Mouse (Mus musculus) limb, embryonic 12.5 days (tissue): Measurements from ENCODE around the gene Nostrin. TPM values are rescaled to one million over a fixed set of nuclear protein-coding genes. Genes with fewer than 3 reads are reported as not detected.

Experiments used
- ATAC-seq: fragments of 200-750 bp; cut with Nextera tagmentation; 2 replicates; pipeline ENCODE4 v1.8.0; 2017; ENCODE audit warnings: low read depth, moderate TSS enrichment; ENCODE audit not compliant: insufficient number of reproducible peaks, insufficient read depth, low FRiP score, low TSS enrichment
- H3K27ac ChIP-seq: fragments of 300-500 bp; sonication (generic); 2 replicates; pipeline ENCODE4 v1.5.1; 2016; ENCODE audit warnings: mild to moderate bottlenecking, moderate library complexity
- H3K27me3 ChIP-seq: fragments of 300-500 bp; sonication (generic); 2 replicates; pipeline ENCODE4 v1.6.1; 2016; ENCODE audit warnings: mild to moderate bottlenecking, moderate library complexity
- H3K36me3 ChIP-seq: fragments of 300-500 bp; sonication (generic); 2 replicates; pipeline ENCODE4 v1.6.1; 2016; ENCODE audit warnings: mild to moderate bottlenecking, moderate library complexity
- H3K4me1 ChIP-seq: fragments of 300-500 bp; sonication (generic); replicated peaks from 2 replicates; pipeline ENCODE4 v1.6.1; 2016
- H3K4me2 ChIP-seq: fragments of 300-500 bp; sonication (generic); 2 replicates; pipeline ENCODE4 v1.6.1; 2016; ENCODE audit warnings: mild to moderate bottlenecking, moderate library complexity
- H3K4me3 ChIP-seq: fragments of 300-500 bp; sonication (generic); replicated peaks from 2 replicates; pipeline ENCODE4 v1.5.1; 2016; ENCODE audit warnings: mild to moderate bottlenecking
- H3K9ac ChIP-seq: fragments of 300-500 bp; sonication (generic); replicated peaks from 2 replicates; pipeline ENCODE4 v1.6.1; 2016; ENCODE audit warnings: mild to moderate bottlenecking, moderate library complexity
- H3K9me3 ChIP-seq: fragments of 300-500 bp; sonication (generic); 2 replicates; pipeline ENCODE4 v1.6.1; 2016; ENCODE audit warnings: mild to moderate bottlenecking, moderate library complexity
- WGBS: fragments of 180-500 bp; shearing (Covaris S2); methylation state at CpG from one replicate; pipeline ENCODE4 v1.1.7; 2016; 5-methylcytosine and 5-hydroxymethylcytosine counted together
- polyA plus RNA-seq: library from polyadenylated mRNA; unstranded; fragments of >200 nt; fragmentation: Nextera tagmentation; extraction: Ambion mirVana; gene quantifications from 2 replicates; pipeline ENCODE4 v1.2.1, GENCODE M21; 2016

The Nostrin gene
- polyA plus RNA-seq, 1 experiment from 2014 or later = 1.9 TPM

GRCm38 (mm10) chr2:69129425-69130210 is 6.0 kb upstream of the Nostrin start:
- no peak overlapping the region for H3K4me2 ChIP-seq
- ATAC-seq = no peak
- no peak overlapping the region for H3K9ac ChIP-seq
- 70% methylated on average over 7 of the region's 7 CpGs for WGBS
- H3K4me3 ChIP-seq = no peak overlapping the region
- H3K27ac ChIP-seq = no peak overlapping the region; the same call in 1 of the 2 replicates
- no peaks in the 10 kb centered on the region for H3K36me3 ChIP-seq
- H3K9me3 ChIP-seq = no peaks in the 10 kb centered on the region
- no peaks in the 10 kb centered on the region for H3K27me3 ChIP-seq
- 0 out of 2 replicates have a peak, but pooled peaks cover 8% of the 10 kb centered on the region for H3K4me1 ChIP-seq

- no peak overlapping the region for H3K4me2 ChIP-seq
- H3K36me3 ChIP-seq = no peaks in the 10 kb centered on the region
- no peak overlapping the region for H3K4me3 ChIP-seq
- H3K4me1 ChIP-seq = peaks cover 20% of the 10 kb centered on the region
- WGBS = 81% methylated on average over 3 of the region's 3 CpGs
- no peaks in the 10 kb centered on the region for H3K9me3 ChIP-seq
- H3K27me3 ChIP-seq = no peaks in the 10 kb centered on the region
- no peak overlapping the region for H3K27ac ChIP-seq
- ATAC-seq = no peak
- H3K9ac ChIP-seq = no peak overlapping the region
These were observed 3.6 kb upstream of the Nostrin start for GRCm38 (mm10) chr2:69132046-69132445.

- Histone ChIP-seq H3K9ac (no peak overlapping the region), H3K27me3 (no peaks in the 10 kb centered on the region), H3K36me3 (no peaks in the 10 kb centered on the region), H3K4me2 (no peak overlapping the region), H3K4me3 (no peak overlapping the region), H3K4me1 (peaks cover 20% of the 10 kb centered on the region), H3K27ac (no peak overlapping the region), H3K9me3 (no peaks in the 10 kb centered on the region)
- no peak for ATAC-seq
- WGBS = 76% methylated on average over 5 of the region's 5 CpGs
These were observed 3.0 kb upstream of the Nostrin start for GRCm38 (mm10) chr2:69132488-69133040.

GRCm38 (mm10) chr2:69134186-69134585 is 1.4 kb upstream of the Nostrin start:
- 81% methylated on average over 1 of the region's 1 CpGs for WGBS
- no peaks in the 10 kb centered on the region for H3K27me3 ChIP-seq
- no peaks in the 10 kb centered on the region for H3K36me3 ChIP-seq
- no peak overlapping the region for H3K9ac ChIP-seq
- H3K4me3 ChIP-seq = no peak overlapping the region
- H3K4me2 ChIP-seq = no peak overlapping the region
- ATAC-seq = no peak
- no peak overlapping the region for H3K27ac ChIP-seq
- H3K9me3 ChIP-seq = no peaks in the 10 kb centered on the region
- peaks cover 20% of the 10 kb centered on the region for H3K4me1 ChIP-seq

- Histone ChIP-seq H3K4me3 (no peak overlapping the region), H3K9me3 (no peaks in the 10 kb centered on the region), H3K27me3 (no peaks in the 10 kb centered on the region), H3K4me2 (no peak overlapping the region), H3K9ac (no peak overlapping the region), H3K4me1 (peaks cover 18% of the 10 kb centered on the region), H3K27ac (no peak overlapping the region), H3K36me3 (no peaks in the 10 kb centered on the region)
- 54% methylated on average over 9 of the region's 9 CpGs for WGBS
- ATAC-seq = no peak
These were observed 663 bp upstream of the Nostrin start for GRCm38 (mm10) chr2:69134937-69135336.

- WGBS = 89% methylated on average over 10 of the region's 10 CpGs
- Histone ChIP-seq H3K4me3 (no peak overlapping the region), H3K4me1 (peaks cover 17% of the 10 kb centered on the region), H3K4me2 (no peak overlapping the region), H3K36me3 (no peaks in the 10 kb centered on the region), H3K27ac (no peak overlapping the region), H3K9ac (no peak overlapping the region), H3K27me3 (no peaks in the 10 kb centered on the region), H3K9me3 (no peaks in the 10 kb centered on the region)
- ATAC-seq = no peak
These were observed 1.9 kb downstream of the Nostrin start for GRCm38 (mm10) chr2:69137406-69138084.

- 87% methylated on average over 4 of the region's 4 CpGs for WGBS
- peaks cover 17% of the 10 kb centered on the region for H3K4me1 ChIP-seq
- no peak overlapping the region for H3K4me2 ChIP-seq
- no peak overlapping the region for H3K27ac ChIP-seq
- H3K9me3 ChIP-seq = no peaks in the 10 kb centered on the region
- no peak for ATAC-seq
- H3K27me3 ChIP-seq = no peaks in the 10 kb centered on the region
- H3K4me3 ChIP-seq = no peak overlapping the region
- H3K36me3 ChIP-seq = no peaks in the 10 kb centered on the region
- no peak overlapping the region for H3K9ac ChIP-seq
These were observed 3.2 kb downstream of the Nostrin start for GRCm38 (mm10) chr2:69138759-69139158.

- no peak overlapping the region for H3K4me3 ChIP-seq
- H3K27me3 ChIP-seq = no peaks in the 10 kb centered on the region
- ATAC-seq = no peak
- H3K27ac ChIP-seq = no peak overlapping the region
- H3K4me1 ChIP-seq = peaks cover 7% of the 10 kb centered on the region
- H3K9me3 ChIP-seq = no peaks in the 10 kb centered on the region
- no peaks in the 10 kb centered on the region for H3K36me3 ChIP-seq
- H3K4me2 ChIP-seq = no peak overlapping the region
- H3K9ac ChIP-seq = no peak overlapping the region
- 81% methylated on average over 2 of the region's 2 CpGs for WGBS
These were observed 4.6 kb downstream of the Nostrin start for GRCm38 (mm10) chr2:69140215-69140614.

- H3K9ac ChIP-seq = no peak overlapping the region
- no peak overlapping the region for H3K27ac ChIP-seq
- peaks cover 2% of the 10 kb centered on the region; the same call in 1 of the 2 replicates for H3K4me1 ChIP-seq
- H3K36me3 ChIP-seq = no peaks in the 10 kb centered on the region
- WGBS = 86% methylated on average over 4 of the region's 4 CpGs
- H3K4me2 ChIP-seq = no peak overlapping the region
- H3K9me3 ChIP-seq = no peaks in the 10 kb centered on the region
- no peak for ATAC-seq
- no peaks in the 10 kb centered on the region for H3K27me3 ChIP-seq
- no peak overlapping the region for H3K4me3 ChIP-seq
These were observed 5.2 kb downstream of the Nostrin start for GRCm38 (mm10) chr2:69140816-69141215.

- Histone ChIP-seq H3K27me3 (no peaks in the 10 kb centered on the region), H3K4me2 (no peak overlapping the region), H3K4me1 (0 out of 2 replicates have a peak, but pooled peaks cover 4% of the 10 kb centered on the region), H3K27ac (no peak overlapping the region), H3K4me3 (no peak overlapping the region), H3K36me3 (no peaks in the 10 kb centered on the region), H3K9me3 (no peaks in the 10 kb centered on the region), H3K9ac (no peak overlapping the region)
- no peak for ATAC-seq
- WGBS = 74% methylated on average over 3 of the region's 3 CpGs
These were observed 13.1 kb downstream of the Nostrin start for GRCm38 (mm10) chr2:69148691-69149090.

- WGBS = 86% methylated on average over 10 of the region's 10 CpGs
- H3K4me1 ChIP-seq = 0 out of 2 replicates have a peak, but pooled peaks cover 4% of the 10 kb centered on the region
These were observed 13.6 kb downstream of the Nostrin start for GRCm38 (mm10) chr2:69149154-69149553.

More at GRCm38 (mm10) chr2:69149154-69149553, 13.6 kb downstream of the Nostrin start:
- H3K9ac ChIP-seq = no peak overlapping the region
- no peak overlapping the region for H3K4me2 ChIP-seq
- no peak; the same call in 1 of the 2 replicates for ATAC-seq
- no peak overlapping the region for H3K27ac ChIP-seq
- H3K36me3 ChIP-seq = no peaks in the 10 kb centered on the region
- no peaks in the 10 kb centered on the region for H3K27me3 ChIP-seq
- H3K4me3 ChIP-seq = no peak overlapping the region
- no peaks in the 10 kb centered on the region for H3K9me3 ChIP-seq
